Mouse (Mus musculus) B cell, adult 2 months (primary cell): Measurements from ENCODE around the gene Scamp2.

ENCODE experiments used
- DNase-seq, 2 experiments: peaks; one replicate each; pipeline ENCODE4 v3.0.0; 2022

The Scamp2 gene

DNA sequence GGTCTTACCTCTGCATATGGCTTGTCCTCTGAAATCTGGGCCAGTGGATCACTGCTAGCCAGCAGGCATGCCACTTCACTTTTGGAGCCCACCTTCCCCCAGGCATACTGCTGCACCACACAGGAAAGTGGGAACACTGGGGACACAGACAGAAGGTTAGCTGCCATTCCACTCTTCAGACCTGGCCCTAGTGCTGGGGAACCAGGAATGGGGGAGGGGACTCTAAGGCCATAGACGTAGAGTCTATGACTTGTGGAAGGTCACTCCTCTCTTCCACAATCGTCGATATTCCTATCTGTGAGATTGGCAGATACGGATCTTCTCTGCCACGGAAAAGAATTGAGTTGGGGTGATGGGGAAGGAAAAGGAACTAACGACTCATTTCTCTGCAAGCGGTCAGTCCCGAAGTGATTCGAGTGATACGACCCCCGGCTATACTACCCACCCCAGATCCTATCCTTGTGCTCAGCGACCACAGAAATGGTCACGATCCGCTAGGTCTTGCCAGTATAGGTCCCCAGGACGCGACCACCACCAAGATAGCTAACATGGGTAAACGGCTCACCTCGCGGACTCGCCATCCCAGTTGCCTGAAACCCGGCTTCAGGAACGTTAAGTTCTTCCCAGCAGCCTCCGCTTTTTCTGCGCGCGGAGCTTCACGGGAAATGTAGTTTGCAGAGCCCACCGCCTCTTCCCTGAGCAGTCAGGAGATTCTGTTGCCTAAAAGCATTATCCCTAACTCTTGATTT lies 8.4 kb upstream of the Scamp2 start, which contains the start of gene Mpi:
Mpi (minus strand) TSS at position 625 of the 749 bp plus-strand sequence.
- peak; percentile 41 to 51 for DNase-seq

DNA sequence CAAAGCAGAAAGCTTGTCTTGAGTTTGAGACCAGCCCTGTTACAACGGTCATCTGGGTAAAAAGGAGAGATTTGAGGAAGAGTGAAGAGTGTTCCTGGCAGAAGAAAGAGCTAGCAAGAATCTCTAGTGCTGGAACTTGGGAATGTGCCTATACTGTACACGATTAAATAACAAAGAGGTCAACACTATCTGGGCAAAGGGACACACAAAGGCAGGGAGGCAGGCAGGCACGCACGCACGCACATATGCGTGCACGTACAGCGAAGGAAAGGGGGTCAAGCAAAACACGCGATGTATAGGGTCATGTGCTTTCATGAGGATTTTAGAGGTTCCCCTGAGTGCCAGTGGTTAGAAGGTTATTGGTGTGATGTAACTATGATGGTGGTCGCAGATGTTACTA lies 7.6 kb upstream of the Scamp2 start:
- DNase-seq, result no peak

DNA sequence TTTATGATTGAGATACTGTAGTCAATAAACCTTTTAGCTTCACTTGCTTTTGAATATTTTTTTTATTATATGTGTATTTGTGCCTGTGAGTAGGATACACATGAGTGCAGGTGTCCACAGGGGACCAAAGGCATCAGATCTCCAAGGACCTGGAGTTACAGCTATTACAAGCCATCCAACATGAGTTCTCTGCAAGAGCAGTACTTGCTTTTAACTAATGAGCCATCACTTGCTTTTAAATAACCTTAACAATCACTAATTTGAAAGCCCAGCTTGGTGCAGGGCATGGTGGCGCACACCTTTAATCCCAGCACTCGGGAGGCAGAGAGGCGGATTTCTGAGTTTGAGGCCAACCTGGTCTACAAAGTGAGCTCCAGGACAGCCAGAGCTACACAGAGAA lies 6.0 kb upstream of the Scamp2 start:
- DNase-seq, result no peak

DNA sequence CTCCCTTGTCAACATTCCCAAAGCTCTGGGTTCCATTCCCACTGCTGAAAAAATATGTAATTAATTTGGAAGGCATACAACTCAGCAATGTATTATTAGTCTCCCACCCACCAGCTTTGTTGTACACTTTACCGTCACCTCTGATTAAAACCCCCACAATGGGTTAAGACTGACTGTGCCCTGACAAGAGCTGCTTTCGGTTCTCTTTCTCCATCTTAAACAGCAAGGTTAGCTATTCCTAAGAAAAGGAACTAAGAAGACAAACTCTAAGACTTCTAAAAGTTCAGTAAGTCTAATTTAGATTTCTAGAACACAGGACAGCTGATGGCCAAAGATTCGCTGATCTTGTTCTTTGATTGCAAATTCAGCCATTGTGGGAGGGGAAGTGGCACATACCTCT lies 3.5 kb upstream of the Scamp2 start:
- no peak for DNase-seq

DNA sequence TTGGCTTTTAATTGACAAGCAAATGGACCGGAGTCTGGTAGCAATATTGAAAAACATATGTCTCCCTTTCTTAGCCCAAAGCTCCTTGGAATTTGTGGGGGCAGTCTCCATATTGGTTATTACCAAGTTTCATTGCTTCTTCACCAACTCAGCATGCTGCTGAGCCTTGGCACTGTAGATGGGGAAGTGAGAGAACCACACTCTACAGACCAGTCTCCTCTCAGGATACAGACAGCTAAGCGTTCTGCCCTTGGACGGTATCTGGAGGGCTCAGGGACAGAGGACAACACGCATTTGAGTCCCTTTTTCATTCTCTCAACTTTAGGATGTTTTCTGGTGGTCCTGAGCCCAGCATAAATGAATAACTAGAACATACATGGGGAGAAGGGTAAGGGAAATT lies 2.1 kb upstream of the Scamp2 start:
- peak in 1 of 2 experiments; percentile 14 for DNase-seq

DNA sequence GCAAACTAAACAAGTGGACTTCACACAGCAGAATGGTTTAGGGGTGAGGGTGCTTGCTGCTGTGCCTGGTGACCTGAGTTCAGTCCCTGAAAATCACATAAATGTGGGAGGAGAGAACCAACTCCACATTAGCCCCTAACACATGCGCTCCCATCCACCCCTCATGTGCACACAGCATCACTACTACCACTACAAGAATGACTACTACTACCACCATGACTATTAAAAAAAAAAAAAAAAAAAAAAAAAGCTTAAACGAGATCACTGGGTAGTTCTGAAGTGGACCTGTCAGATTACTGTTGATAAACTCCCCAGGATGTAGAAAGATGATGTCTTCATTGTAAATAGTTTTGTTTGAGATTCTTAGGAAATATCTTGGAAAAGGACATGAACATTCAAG lies 1.2 kb upstream of the Scamp2 start:
- DNase-seq, result no peak

DNA sequence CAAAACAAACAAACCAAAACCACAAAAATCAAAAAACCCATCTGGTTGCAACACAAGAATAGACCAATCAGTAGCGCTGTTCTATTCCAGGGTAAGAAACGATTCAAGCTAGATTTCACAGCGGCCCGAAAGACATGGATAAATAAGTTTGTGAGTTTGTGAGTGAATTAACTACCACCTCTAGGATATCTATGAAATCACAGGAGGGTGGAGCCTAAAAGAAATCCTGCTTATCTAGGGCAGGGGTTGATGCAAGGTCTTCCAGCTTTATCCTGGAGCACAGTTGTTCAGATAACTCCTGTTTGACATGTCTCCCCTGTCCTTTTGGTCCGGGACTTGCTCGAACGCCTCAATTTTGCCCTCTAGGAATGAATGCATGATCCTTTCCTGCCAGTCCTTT lies 480 bp upstream of the Scamp2 start:
- DNase-seq, result no peak

DNA sequence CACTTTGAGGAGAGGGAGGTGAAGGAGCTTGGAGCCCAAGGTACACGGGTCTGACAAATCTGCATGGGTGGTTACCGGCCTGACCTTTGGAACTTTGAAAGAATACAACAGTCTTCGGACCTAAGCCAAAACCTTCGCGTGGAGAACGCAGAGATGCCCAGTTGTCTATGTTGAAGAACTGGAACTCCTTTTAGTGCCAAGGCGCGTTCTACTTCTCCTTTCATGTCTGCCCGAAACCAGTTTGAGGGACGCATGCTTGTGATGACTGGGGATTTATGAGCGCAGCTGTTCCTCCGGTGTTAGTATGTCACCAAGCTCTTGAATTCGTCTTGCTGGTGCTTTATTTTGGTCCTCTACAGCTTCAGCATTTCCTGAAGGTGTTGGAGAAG lies 962 bp downstream of the Scamp2 start:
- DNase-seq, result peak; percentile 65 to 72

DNA sequence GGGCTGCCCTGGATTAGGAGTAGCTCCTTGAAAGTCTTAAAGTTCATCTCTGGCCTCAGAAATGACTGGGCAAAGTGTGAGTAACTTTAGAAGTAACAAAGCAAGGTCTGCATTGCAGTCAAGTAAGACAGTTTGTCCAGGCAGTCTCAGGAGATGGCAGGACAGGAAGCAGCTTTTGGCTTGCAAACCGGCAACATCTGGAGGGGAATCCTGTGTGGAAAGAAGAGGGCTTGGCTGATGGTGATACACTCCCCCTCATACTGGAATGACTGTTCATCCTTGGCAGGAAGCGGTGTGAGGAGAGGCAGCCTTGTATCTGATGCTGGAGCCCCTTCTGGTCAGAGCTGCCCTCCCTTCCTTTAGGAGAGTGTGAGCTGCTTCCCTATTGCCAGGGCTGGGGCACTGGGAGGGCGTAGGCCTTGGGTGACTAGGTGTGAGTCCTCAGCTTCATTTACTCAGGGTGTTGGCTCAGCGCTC lies 2.2 kb downstream of the Scamp2 start:
- no peak for DNase-seq

DNA sequence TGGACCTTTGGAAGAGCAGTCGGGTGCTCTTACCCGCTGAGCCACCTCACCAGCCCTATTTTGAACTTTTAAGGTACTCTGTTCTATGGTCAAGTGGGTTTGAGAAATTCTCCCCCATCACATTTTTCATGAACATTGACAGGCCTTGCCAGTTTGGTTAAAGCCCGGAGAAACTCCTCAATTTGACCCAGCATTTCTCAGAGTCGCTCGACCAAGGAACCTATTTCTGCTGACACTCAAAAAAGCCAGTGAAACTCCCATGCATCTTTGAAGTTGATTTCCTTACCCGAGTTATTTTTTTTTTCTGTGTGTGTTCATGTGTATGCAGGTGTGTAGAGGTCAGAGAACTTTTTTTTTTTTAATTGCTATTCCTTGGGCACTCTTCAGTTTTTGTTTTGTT lies 3.9 kb downstream of the Scamp2 start:
- DNase-seq, result no peak

DNA sequence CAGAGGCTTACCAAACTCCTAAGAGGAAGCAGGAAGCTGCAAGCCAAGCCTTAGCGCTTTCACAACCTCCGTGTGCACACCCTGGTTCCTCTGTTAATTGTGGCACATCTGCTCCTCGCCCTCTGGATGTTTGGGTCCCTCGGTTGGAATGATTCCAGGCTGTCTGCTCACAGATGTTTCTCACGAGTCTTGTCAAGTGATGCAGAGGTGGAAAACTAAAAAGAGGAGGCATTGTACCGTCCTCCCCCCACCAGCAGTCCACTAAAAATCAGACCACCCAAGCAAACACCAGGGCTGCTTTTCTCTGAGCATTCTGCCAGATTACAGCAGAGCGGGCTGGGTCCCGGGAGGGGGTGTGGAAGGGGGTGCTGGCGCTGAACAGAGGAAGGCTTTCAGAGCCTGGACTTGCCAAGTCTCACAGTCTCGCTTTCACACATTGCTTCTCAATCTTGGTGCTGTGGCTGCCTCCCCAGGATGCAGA lies 5.0 kb downstream of the Scamp2 start:
- peak in 1 of 2 experiments; percentile 7 for DNase-seq

DNA sequence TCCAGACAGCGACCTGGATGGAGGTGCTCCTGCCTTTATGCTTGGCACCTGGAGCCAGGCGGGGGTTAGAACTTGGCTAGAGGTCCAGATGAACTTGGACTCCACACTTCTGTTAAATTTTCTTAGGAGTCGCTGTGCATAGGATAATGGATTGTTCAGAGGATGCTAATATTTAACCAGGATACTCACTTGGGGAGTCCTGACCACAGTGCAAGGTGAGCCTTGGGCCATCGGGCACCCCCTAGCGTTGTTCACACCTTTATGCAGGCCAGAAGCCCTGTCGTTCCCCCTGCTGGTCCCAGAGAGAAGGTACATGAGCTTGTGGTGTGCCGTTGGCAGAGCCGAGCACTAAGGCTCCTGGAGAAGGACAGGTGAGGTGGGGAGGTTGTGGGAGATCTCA lies 6.1 kb downstream of the Scamp2 start:
- peak in 1 of 2 experiments; percentile 10 for DNase-seq

DNA sequence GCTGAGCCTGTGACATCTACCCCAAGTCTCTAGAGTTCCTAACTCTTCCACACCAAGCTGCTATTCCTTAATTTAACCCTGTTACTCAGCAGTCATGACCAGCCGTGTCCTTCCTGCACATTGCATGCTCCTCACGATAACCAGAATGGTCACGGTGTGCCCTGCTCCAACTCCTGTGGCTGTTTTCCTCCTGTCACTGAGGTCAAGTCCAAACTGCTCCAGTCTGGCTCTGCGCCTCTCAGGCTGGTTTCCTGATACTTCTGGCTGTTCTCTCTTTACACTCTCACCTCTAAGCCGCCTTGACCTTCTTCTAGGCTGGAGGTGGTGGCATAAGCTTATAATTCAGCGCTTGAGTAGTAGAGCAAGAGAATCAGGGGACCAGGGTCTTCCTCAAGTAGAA lies 7.8 kb downstream of the Scamp2 start:
- DNase-seq, result no peak

DNA sequence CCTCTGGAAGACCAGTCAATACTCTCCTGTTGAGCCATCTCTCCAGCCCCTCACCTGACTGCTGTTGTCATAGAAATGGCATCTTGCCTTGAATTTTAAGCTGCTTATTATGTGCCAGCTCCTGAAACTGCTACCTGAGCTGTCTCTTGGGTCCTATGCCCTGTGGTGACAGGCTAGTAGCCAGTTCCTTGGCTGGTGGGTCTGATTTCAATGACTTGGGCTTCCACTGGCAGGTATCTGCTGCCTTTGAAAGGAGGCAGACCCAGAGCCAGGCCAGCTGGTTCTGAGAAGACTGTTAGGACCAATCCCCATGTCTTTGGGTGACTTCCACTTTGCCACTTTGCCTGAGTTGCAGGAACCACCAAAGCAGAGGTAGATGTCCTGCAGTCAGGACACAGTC lies 13.7 kb downstream of the Scamp2 start:
- no peak for DNase-seq

DNA sequence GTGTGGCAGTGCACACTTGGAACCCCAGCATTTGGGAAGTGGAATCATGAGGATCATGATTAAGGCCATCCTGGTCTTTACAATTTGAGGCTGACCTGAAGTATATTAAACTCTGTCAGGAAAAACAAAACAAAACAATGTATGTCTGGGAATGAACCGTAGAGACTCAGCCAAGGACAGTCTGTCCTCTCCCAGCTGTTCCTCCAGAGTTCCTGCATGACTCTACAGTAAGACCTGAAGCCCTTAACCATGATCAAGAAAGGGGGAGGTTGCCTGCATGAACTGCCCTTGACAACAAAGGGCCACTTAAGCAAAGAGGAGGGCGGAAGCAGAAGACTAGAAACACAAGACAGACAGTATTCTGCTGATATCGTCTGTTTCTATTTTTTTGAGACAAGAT lies 14.8 kb downstream of the Scamp2 start:
- no peak for DNase-seq

DNA sequence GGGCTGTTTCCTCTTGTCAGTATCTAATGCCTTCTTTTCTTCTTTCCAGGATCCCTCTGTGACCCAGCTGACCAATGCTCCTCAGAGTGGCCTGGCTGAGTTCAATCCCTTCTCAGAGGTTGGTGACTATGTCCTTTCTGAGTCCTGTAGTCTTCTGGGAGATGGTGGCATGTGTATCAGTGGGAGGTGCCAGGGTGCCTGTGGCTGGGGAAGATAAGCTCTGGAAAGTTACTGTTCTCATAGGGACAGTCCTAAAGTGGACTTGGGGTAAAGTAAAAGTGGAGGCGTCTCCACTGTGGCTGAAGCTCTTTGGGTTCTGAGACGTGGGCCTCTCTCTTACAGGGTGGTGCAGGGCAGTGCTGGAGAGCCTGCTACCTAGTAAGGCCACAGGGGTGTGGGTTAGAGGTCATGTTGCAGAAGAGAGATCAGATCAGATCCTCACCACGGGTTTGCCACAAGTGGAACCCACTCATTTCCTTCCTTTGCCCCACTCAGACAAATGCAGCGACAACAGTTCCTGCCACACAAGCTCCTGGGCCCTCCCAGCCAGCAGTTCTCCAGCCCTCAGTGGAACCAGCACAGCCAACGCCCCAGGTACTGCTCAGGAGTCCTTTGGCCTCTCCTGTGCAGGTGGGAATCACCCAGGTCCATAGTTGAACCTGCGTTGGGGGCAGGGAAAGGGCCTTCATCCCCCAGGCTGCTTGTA lies 16.6 kb downstream of the Scamp2 start:
- DNase-seq, result no peak

DNA sequence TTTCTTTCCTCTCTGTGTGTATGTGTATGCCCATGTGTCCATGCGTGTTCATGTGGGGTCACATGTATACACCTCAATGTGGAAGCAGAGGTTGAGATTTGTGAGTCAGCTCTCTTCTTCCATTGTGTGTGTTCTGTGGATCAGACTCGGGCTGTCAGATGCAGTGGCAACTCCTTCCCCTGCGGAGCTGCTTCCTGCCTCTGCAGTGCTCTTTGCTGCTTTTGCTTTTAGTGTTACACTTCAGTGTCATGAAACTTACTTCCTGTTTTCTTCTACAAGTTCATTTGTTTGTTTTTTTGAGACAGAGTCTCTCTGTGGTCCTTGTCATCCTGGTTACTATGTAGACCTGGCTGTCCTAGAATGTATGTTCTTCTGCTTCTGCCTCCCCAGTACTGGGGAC lies 24.2 kb downstream of the Scamp2 start:
- DNase-seq, result peak in 1 of 2 experiments; percentile 12

DNA sequence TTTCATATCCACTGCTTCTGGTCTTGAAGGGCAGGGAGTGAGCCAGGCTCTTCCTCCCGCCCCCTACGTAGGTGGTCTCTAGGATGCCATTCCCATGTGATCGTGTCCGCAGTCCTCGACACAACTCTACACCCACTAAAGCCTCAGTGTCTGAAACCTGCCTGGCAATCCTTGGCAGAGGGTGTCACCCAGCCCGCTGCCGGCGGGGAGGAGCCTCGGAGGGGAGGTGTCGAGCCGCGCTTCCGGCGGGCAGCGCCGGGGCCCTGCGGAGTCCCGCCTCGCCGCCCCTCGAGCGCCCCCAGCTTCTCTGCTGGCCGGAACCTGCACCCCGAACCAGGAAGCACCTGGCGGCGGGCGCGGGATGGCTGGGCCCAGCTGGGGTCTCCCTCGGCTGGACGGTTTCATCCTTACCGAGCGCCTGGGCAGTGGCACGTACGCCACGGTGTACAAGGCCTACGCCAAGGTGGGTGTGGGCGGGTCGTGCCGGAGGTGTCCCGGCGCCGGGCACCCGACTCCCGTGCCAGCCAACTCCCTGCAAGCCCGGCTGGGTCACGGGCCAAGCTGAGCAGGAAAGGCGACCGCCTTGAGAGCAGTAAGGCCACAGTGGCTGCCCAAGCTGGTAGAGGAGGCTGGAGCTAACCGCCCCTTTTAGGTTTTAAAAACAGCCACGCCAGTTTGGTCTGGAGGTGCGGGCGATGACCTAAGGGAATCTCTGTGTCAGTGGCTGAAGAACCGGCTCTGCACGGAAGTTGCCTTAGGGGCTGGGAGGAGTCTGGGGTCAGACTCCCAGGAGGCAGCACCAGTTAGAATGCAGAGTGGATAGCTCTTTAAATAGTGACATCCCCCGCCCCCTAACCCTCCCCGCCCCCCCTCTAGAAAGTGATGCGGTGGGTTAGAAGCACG lies 28.7 kb downstream of the Scamp2 start, which contains the start of gene Ulk3:
Ulk3 (plus strand) TSS at position 229 of the 903 bp plus-strand sequence.
- peak; percentile 84 to 86 for DNase-seq

DNA sequence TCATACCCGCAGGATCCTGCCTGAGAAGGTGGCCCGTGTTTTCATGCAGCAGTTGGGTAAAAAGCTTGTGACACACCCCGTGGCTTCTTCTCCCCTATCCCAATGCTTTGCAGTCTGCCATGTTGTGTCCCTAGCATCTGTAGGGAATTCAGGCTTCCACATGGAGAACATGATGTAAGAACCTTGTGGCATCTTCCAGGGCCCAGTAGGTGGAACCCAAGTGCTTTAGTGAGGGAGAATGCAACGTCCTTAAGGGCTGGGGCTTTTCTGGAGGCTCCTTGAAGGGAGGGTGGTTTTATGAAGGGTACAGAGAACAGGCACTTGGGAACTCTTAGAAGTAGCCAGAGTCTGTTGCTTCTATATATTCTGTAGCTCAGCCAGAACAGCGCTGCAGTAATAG lies 30.0 kb downstream of the Scamp2 start:
- no peak for DNase-seq

DNA sequence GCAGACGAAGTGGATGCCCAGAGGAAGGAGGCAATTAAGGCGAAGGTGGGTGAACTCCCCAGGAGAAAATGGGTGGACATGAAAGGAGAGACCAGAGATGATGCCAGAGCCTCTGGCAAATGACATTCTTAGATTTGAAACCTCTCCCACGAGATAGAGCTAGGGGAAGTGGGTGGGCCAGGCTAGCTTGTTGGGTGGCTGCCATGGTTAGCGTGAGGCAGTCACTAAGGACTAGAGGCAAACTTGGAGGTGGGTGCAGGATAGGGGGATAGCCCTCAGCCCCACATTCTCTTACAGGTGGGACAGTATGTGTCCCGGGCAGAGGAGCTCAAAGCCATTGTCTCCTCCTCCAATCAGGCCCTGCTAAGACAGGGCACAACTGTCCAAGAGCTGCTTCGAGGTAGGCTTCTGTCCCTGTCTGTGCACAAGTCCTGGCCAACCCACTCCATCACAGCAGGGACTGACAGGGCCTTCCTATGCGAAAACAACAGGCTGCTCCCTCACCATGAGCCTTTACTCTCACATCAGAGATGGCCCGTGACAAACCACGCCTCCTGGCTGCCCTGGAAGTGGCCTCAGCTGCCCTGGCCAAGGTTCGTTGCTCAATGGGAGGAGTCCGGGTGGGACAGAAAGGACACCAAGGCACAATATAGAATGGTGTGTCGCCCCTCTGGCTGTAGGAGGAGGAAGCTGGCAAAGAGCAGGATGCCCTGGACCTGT lies 32.9 kb downstream of the Scamp2 start:
- DNase-seq, result no peak

DNA sequence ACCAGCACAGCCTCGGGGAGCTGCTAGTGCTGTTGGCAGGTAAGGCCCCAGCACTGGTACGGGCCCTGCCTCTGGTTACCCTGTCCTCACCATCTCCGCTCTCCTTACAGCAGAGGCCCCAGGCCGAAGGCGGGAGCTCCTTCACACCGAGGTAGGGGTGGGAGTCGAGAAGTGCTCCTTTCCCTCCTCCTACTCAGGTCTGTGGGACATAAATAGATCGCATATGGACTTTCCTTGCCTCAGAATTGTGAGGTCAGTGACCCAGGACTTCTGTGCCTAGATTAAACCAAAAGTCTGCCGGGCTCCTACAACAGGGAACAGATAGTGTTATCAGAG lies 33.4 kb downstream of the Scamp2 start:
- DNase-seq, result no peak

DNA sequence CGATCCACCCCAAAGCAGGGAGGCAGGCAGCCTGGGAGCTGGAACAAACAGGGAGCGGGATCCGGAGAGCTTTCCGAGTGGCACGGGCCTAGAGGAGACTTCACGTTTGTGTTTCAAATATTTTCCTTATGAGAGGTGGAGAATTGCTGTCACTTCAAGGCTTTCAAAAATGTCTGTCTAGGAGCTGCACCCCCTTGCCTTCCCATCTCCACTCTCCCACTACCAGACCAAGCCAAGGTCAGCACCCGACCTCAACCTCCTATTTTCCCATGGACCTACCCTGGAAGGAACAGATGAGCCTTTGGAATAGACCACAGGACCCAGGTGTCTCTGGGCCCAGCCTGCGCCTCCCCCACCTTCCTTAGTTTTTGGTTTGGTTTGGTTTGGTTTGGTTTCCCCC lies 36.5 kb downstream of the Scamp2 start:
- no peak for DNase-seq
